Mouse (Mus musculus): ENCODE data around the gene Pfkl.

GRCm38 (mm10) chr10:77969274-77969972 lies 40.5 kb downstream of the Pfkl start:
- TF ChIP-seq HCFC1 (IDR thresholded peaks at IDR 0.05; ENCODE audit: borderline replicate concordance, insufficient read depth, low read length): no peak
- TF ChIP-seq ZNF384 (IDR thresholded peaks at IDR 0.05; ENCODE audit: low read depth, low read length): no peak
- no peak for TF ChIP-seq ZC3H11A (IDR thresholded peaks at IDR 0.05; ENCODE audit: borderline replicate concordance, low read depth, low read length)
- no peak for TF ChIP-seq CHD2 (IDR thresholded peaks at IDR 0.05; ENCODE audit: low read depth, low read length)
- no peak for TF ChIP-seq MAFK (IDR thresholded peaks at IDR 0.05; ENCODE audit: insufficient read depth, low read depth, low read length)
